21 mouse cellular contexts compared by ENCODE assay signal in genomic region chr15:80874726-80875125, GRCm38 (mm10).
A peak's percentile ranks its signal among the peaks of the same experiment; 100 is the strongest.
DNase-seq lines count a peak whose midpoint lies in the region; ATAC-seq and TF ChIP-seq lines count a peak whose summit lies in the region.
"Had no signal": no experiment of that assay in that cellular context is flagged by ENCODE, and none has a peak within 500 bp of the region (broad histone marks: within the 10 kb centered on the region; RNA-seq: fewer than 3 reads in every experiment).

No protein-coding gene starts in this region.

- H3K36me3 ChIP-seq in heart, embryonic 11.5 days (ENCODE audit: control insufficient read depth, insufficient read depth, low read length): peaks cover 18% of the 10 kb centered on the region
- H3K36me3 ChIP-seq in hindbrain, postnatal 0 days (ENCODE audit: insufficient read depth, low read length): peaks cover 17% of the 10 kb centered on the region
- H3K36me3 ChIP-seq in hindbrain, embryonic 11.5 days (ENCODE audit: control insufficient read depth, insufficient read depth, low read length): no peaks in the 10 kb centered on the region

- TF ChIP-seq CTCF in gastrocnemius, adult 2 months (IDR thresholded peaks at IDR 0.05): no peak
- TF ChIP-seq CTCF in hindbrain, postnatal 0 days (IDR thresholded peaks at IDR 0.05; ENCODE audit: low read depth): no peak

- no peak overlapping the region for H3K4me2 ChIP-seq in heart, embryonic 11.5 days
- H3K4me2 ChIP-seq in hindbrain, postnatal 0 days (ENCODE audit: low read depth, low read length): no peak overlapping the region
- no peak overlapping the region for H3K4me2 ChIP-seq in hindbrain, embryonic 11.5 days (replicated peaks; ENCODE audit: low read depth, low read length)
- H3K4me2 ChIP-seq: embryonic facial prominence, embryonic 12.5 days; embryonic facial prominence, embryonic 15.5 days; heart, embryonic 15.5 days; hindbrain, embryonic 14.5 days had no signal

- peak overlapping the region; percentile 56 for H3K27ac ChIP-seq in gastrocnemius, adult 2 months
- H3K27ac ChIP-seq in heart, embryonic 11.5 days (ENCODE audit: low read depth, low read length): no peak overlapping the region
- no peak overlapping the region for H3K27ac ChIP-seq in hindbrain, postnatal 0 days
- H3K27ac ChIP-seq in hindbrain, embryonic 11.5 days (ENCODE audit: low read depth, low read length): no peak overlapping the region
- H3K27ac ChIP-seq: embryonic facial prominence, embryonic 12.5 days; embryonic facial prominence, embryonic 15.5 days; heart, embryonic 15.5 days; hindbrain, embryonic 10.5 days; hindbrain, embryonic 14.5 days had no signal

- H3K9ac ChIP-seq in heart, embryonic 11.5 days (ENCODE audit: low read depth, low read length): no peak overlapping the region
- no peak overlapping the region for H3K9ac ChIP-seq in hindbrain, postnatal 0 days (replicated peaks; ENCODE audit: low read length)
- H3K9ac ChIP-seq in hindbrain, embryonic 11.5 days (ENCODE audit: low read depth, low read length): no peak overlapping the region
- H3K9ac ChIP-seq: embryonic facial prominence, embryonic 12.5 days; embryonic facial prominence, embryonic 15.5 days; heart, embryonic 15.5 days; hindbrain, embryonic 14.5 days had no signal

- H3K27me3 ChIP-seq in heart, embryonic 11.5 days (ENCODE audit: control insufficient read depth, insufficient read depth, low read length): no peaks in the 10 kb centered on the region
- H3K27me3 ChIP-seq in hindbrain, postnatal 0 days (ENCODE audit: insufficient read depth, low read length): no peaks in the 10 kb centered on the region
- H3K27me3 ChIP-seq in hindbrain, embryonic 11.5 days (ENCODE audit: control insufficient read depth, insufficient read depth, low read length): no peaks in the 10 kb centered on the region
- H3K27me3 ChIP-seq: embryonic facial prominence, embryonic 12.5 days; embryonic facial prominence, embryonic 15.5 days; heart, embryonic 15.5 days had no signal

- DNase-seq in gastrocnemius, adult 2 months: no peak
- no peak for DNase-seq in gastrocnemius, postnatal 25 days
- peak; percentile 42 for DNase-seq in heart, adult 8-10 months (ENCODE audit: low spot score)
- DNase-seq in hindbrain, postnatal 0 days (ENCODE audit: low spot score): no peak
- DNase-seq in hindbrain, embryonic 11.5 days (ENCODE audit: low spot score): no peak
- DNase-seq: adrenal gland, adult 2 months; adrenal gland, postnatal 14 days; cerebellum, adult 11 months; cerebellum, adult 2 months; cerebellum, adult 9-11 months; cerebellum, postnatal 25 days; kidney, adult 2 months had no signal

- H3K4me1 ChIP-seq in heart, embryonic 11.5 days (ENCODE audit: control insufficient read depth, insufficient read depth, low read length): peaks cover 15% of the 10 kb centered on the region; the same call in 1 of the 2 replicates
- H3K4me1 ChIP-seq in hindbrain, postnatal 0 days (ENCODE audit: insufficient read depth, low read length): no peaks in the 10 kb centered on the region
- H3K4me1 ChIP-seq in hindbrain, embryonic 11.5 days (replicated peaks; ENCODE audit: control insufficient read depth, insufficient read depth, low read length): no peaks in the 10 kb centered on the region
- H3K4me1 ChIP-seq: embryonic facial prominence, embryonic 12.5 days; embryonic facial prominence, embryonic 15.5 days; hindbrain, embryonic 10.5 days had no signal

- ATAC-seq in heart, embryonic 11.5 days (replicated peaks; ENCODE audit: insufficient number of reproducible peaks, low FRiP score, low TSS enrichment): no peak
- peak; percentile 58; the same call in 1 of the 2 replicates for ATAC-seq in hindbrain, postnatal 0 days
- no peak for ATAC-seq in hindbrain, embryonic 11.5 days (ENCODE audit: low FRiP score)
- ATAC-seq: CD4-positive, CD25-positive, alpha-beta regulatory T cell, adult 4 months; forebrain, embryonic 14.5 days; intestine, postnatal 0 days had no signal

- intact Hi-C loops in gastrocnemius, adult 2 months (cut with DNase I): no loop called here

- H3K9me3 ChIP-seq in heart, embryonic 11.5 days (replicated peaks; ENCODE audit: control insufficient read depth, low read length): no peaks in the 10 kb centered on the region
- H3K9me3 ChIP-seq in hindbrain, postnatal 0 days (ENCODE audit: low read length): no peaks in the 10 kb centered on the region
- no peaks in the 10 kb centered on the region for H3K9me3 ChIP-seq in hindbrain, embryonic 11.5 days (ENCODE audit: control insufficient read depth, low read length)
- H3K9me3 ChIP-seq: embryonic facial prominence, embryonic 12.5 days; embryonic facial prominence, embryonic 15.5 days; heart, embryonic 15.5 days; hindbrain, embryonic 10.5 days had no signal

- H3K4me3 ChIP-seq in gastrocnemius, adult 2 months: no peak overlapping the region
- no peak overlapping the region for H3K4me3 ChIP-seq in heart, embryonic 11.5 days (ENCODE audit: low read depth, low read length)
- H3K4me3 ChIP-seq in hindbrain, postnatal 0 days (ENCODE audit: low read length): no peak overlapping the region
- no peak overlapping the region for H3K4me3 ChIP-seq in hindbrain, embryonic 11.5 days (ENCODE audit: low read depth, low read length)
- H3K4me3 ChIP-seq: embryonic facial prominence, embryonic 12.5 days; embryonic facial prominence, embryonic 15.5 days; heart, embryonic 15.5 days; hindbrain, embryonic 10.5 days had no signal

- 66% methylated on average over 3 of the region's 3 CpGs for WGBS in heart, embryonic 11.5 days (ENCODE audit: insufficient replicate concordance)
- 64% methylated on average over 3 of the region's 3 CpGs for WGBS in hindbrain, postnatal 0 days
- 88% methylated on average over 3 of the region's 3 CpGs for WGBS in hindbrain, embryonic 11.5 days
